Mouse (Mus musculus) stomach, postnatal 0 days (tissue): ENCODE measurements around the gene Stk11. TPM values are rescaled to one million over a fixed set of nuclear protein-coding genes. Genes with fewer than 3 reads are reported as not detected.
A peak's percentile ranks its signal among the peaks of the same experiment; 100 is the strongest.

ENCODE experiments used
- ATAC-seq: fragments of 200-750 bp; cut with Nextera tagmentation; 2 replicates; pipeline ENCODE4 v1.8.0; 2017; ENCODE audit not compliant: low FRiP score, low TSS enrichment
- DNase-seq: peaks from one replicate; pipeline ENCODE4 v3.0.0-alpha.2; 2016; ENCODE audit warnings: low spot score
- H3K27ac ChIP-seq: fragments of 300-500 bp; sonication (generic); replicated peaks from 2 replicates; pipeline ENCODE4 v1.5.1; 2014; ENCODE audit warnings: mild to moderate bottlenecking, control low read depth
- H3K27me3 ChIP-seq: fragments of 300-500 bp; sonication (generic); 2 replicates; pipeline ENCODE4 v1.6.1; 2014; ENCODE audit warnings: low read length; ENCODE audit not compliant: control insufficient read depth, insufficient read depth
- H3K36me3 ChIP-seq: fragments of 300-500 bp; sonication (generic); 2 replicates; pipeline ENCODE4 v1.6.1; 2014; ENCODE audit warnings: low read length, mixed read lengths; ENCODE audit not compliant: control insufficient read depth, insufficient read depth
- H3K4me1 ChIP-seq: fragments of 300-500 bp; sonication (generic); replicated peaks from 2 replicates; pipeline ENCODE4 v1.6.1; 2014; ENCODE audit warnings: antibody characterized with exemption; ENCODE audit not compliant: control insufficient read depth, insufficient read depth
- H3K4me2 ChIP-seq: fragments of 300-500 bp; sonication (generic); replicated peaks from 2 replicates; pipeline ENCODE4 v1.6.1; 2014; ENCODE audit warnings: low read depth, mild to moderate bottlenecking, control low read depth, moderate library complexity
- H3K4me3 ChIP-seq: fragments of 300-500 bp; sonication (generic); 2 replicates; pipeline ENCODE4 v1.5.1; 2014; ENCODE audit warnings: low read depth, low read length, control low read depth
- H3K9ac ChIP-seq: fragments of 300-500 bp; sonication (generic); 2 replicates; pipeline ENCODE4 v1.6.1; 2014; ENCODE audit warnings: mild to moderate bottlenecking, low read length, control low read depth, mixed read lengths
- H3K9me3 ChIP-seq: fragments of 300-500 bp; sonication (generic); 2 replicates; pipeline ENCODE4 v1.6.1; 2016; ENCODE audit warnings: low read length; ENCODE audit not compliant: control insufficient read depth
- CTCF ChIP-seq: IDR thresholded peaks from 2 replicates; pipeline ENCODE4 v1.5.1; 2016; ENCODE audit warnings: antibody characterized with exemption, low read depth, mild to moderate bottlenecking, moderate library complexity
- EP300 ChIP-seq: optimal IDR thresholded peaks from 2 replicates; pipeline ENCODE3; 2016; ENCODE audit warnings: antibody characterized with exemption
- WGBS: fragments of 180-500 bp; shearing (Covaris S2); extraction: QIAGEN DNeasy Blood & Tissue Kit; methylation state at CpG from one replicate; pipeline ENCODE4 v1.1.7; 2014; 5-methylcytosine and 5-hydroxymethylcytosine counted together
- polyA plus RNA-seq: library from polyadenylated mRNA; unstranded; fragments of >200 nt; fragmentation: Nextera tagmentation; extraction: Ambion mirVana; gene quantifications from 2 replicates; pipeline ENCODE4 v1.2.1, GENCODE M21; 2015

Gene Stk11
- polyA plus RNA-seq, 1 experiment from 2014 or later: 10.3 TPM

- no peak for ATAC-seq
- no peak overlapping the region for H3K4me2 ChIP-seq
- H3K27me3 ChIP-seq: no peaks in the 10 kb centered on the region
- peaks cover 8% of the 10 kb centered on the region; the same call in 1 of the 2 replicates for H3K4me1 ChIP-seq
- no peak overlapping the region for H3K4me3 ChIP-seq
- peak overlapping the region; percentile 99 for H3K27ac ChIP-seq
- no peaks in the 10 kb centered on the region for H3K9me3 ChIP-seq
- no peak for TF ChIP-seq EP300
- peak; percentile 89 for TF ChIP-seq CTCF
- H3K9ac ChIP-seq: 0 out of 2 replicates have a peak overlapping the region, but pooled peaks have one; percentile 31
- DNase-seq: peak; percentile 78
- 75% methylated on average over 20 of the region's 20 CpGs for WGBS
- peaks cover 10% of the 10 kb centered on the region; the same call in 1 of the 2 replicates for H3K36me3 ChIP-seq
Measured at GRCm38 (mm10) chr10:80144864-80145838, 29.5 kb downstream of the Stk11 start.

DNA sequence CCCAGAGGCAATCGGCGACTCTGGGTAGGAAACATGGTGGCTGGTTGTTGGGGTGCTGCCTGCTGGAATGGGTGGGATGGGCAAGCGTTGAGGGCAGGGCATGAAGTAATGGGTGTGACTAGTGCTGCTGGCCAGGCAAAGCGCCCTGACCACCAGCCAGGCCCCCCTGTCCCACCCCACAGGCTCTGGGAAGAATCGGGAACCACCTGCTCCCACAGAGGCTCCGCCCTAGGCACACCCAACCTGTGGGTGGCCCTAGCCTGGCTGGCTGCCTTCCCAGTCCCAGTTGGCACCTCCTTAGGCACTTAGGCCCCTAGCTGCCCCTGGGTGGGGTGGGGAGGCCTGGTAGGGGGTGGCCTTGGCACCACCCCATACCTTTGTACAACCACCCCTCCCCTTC, 30.3 kb downstream of the Stk11 start:
- Histone ChIP-seq H3K4me2 (peak overlapping the region; percentile 34), H3K9ac (no peak overlapping the region), H3K4me1 (peaks cover 9% of the 10 kb centered on the region; the same call in 1 of the 2 replicates), H3K27ac (peak overlapping the region; percentile 99), H3K36me3 (peaks cover 10% of the 10 kb centered on the region; the same call in 1 of the 2 replicates), H3K27me3 (no peaks in the 10 kb centered on the region), H3K9me3 (no peaks in the 10 kb centered on the region), H3K4me3 (no peak overlapping the region)
- 53% methylated on average over 6 of the region's 6 CpGs for WGBS
- ATAC-seq: no peak
- peak; percentile 92 for DNase-seq
- TF ChIP-seq EP300 (no peak), CTCF (no peak)

DNA sequence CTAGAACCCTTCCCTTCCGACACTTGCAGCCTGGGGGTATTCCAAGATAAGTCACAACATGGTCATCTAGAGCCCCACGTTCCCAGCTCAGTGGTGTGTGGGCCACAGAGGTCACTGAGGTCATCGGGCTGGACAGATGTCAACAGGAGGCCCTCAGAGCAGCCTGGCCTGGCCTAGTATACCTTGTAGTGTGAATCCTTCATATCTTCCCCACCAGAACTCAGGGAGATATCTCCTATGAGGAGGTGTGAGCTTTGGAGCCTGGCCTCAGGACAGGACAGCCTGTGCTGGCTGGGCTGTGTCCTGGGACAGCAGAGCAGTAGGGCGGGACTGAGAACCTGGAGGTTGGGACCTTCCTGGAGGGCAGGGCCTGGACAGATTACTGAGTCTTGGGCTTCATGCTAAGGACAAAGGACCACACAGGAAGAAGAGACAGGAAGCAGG, 31.0 kb downstream of the Stk11 start:
- DNase-seq (peak; percentile 46), ATAC-seq (no peak)
- H3K36me3 ChIP-seq: peaks cover 10% of the 10 kb centered on the region; the same call in 1 of the 2 replicates
- H3K4me2 ChIP-seq: no peak overlapping the region
- H3K9me3 ChIP-seq: no peaks in the 10 kb centered on the region
- peak overlapping the region; percentile 99 for H3K27ac ChIP-seq
- WGBS: 63% methylated on average over 4 of the region's 4 CpGs
- no peaks in the 10 kb centered on the region for H3K27me3 ChIP-seq
- no peak overlapping the region for H3K4me3 ChIP-seq
- peaks cover 9% of the 10 kb centered on the region; the same call in 1 of the 2 replicates for H3K4me1 ChIP-seq
- H3K9ac ChIP-seq: peak overlapping the region; percentile 41
- TF ChIP-seq CTCF (no peak), EP300 (no peak)

- Histone ChIP-seq H3K9ac (peak overlapping the region; percentile 41; the same call in 1 of the 2 replicates), H3K4me2 (peak overlapping the region; percentile 64), H3K27ac (peak overlapping the region; percentile 99), H3K27me3 (no peaks in the 10 kb centered on the region), H3K36me3 (peaks cover 10% of the 10 kb centered on the region; the same call in 1 of the 2 replicates), H3K9me3 (no peaks in the 10 kb centered on the region), H3K4me3 (peak overlapping the region; percentile 93; the same call in 1 of the 2 replicates), H3K4me1 (peaks cover 12% of the 10 kb centered on the region; the same call in 1 of the 2 replicates)
- TF ChIP-seq EP300 (no peak), CTCF (no peak)
- DNase-seq (no peak), ATAC-seq (no peak)
- WGBS: 51% methylated on average over 5 of the region's 5 CpGs
Measured at GRCm38 (mm10) chr10:80147146-80147718, 31.6 kb downstream of the Stk11 start.

GRCm38 (mm10) chr10:80147719-80148601, 32.4 kb downstream of the Stk11 start, which contains the start of gene Midn:
Gene Midn, plus strand, starts transcription at chr10:80148272.
- H3K9ac ChIP-seq: peak within 1 kb of the TSS; percentile 83
- ATAC-seq (peak; percentile 38), DNase-seq (peak; percentile 91)
- WGBS: under 1% methylated on average over 33 of the region's 42 CpGs
- H3K27me3 ChIP-seq: no peaks in the 10 kb centered on the region
- peaks cover 10% of the 10 kb centered on the region for H3K36me3 ChIP-seq
- no peaks in the 10 kb centered on the region for H3K9me3 ChIP-seq
- peaks cover 16% of the 10 kb centered on the region for H3K4me1 ChIP-seq
- peak within 1 kb of the TSS; percentile 64 for H3K4me2 ChIP-seq
- peak within 1 kb of the TSS; percentile 93 for H3K4me3 ChIP-seq
- TF ChIP-seq EP300: peak; percentile 53
- peak; percentile 75 for TF ChIP-seq CTCF
- H3K27ac ChIP-seq: peak within 1 kb of the TSS; percentile 99
